Mouse (Mus musculus): ENCODE data around the gene Snap25.

DNA sequence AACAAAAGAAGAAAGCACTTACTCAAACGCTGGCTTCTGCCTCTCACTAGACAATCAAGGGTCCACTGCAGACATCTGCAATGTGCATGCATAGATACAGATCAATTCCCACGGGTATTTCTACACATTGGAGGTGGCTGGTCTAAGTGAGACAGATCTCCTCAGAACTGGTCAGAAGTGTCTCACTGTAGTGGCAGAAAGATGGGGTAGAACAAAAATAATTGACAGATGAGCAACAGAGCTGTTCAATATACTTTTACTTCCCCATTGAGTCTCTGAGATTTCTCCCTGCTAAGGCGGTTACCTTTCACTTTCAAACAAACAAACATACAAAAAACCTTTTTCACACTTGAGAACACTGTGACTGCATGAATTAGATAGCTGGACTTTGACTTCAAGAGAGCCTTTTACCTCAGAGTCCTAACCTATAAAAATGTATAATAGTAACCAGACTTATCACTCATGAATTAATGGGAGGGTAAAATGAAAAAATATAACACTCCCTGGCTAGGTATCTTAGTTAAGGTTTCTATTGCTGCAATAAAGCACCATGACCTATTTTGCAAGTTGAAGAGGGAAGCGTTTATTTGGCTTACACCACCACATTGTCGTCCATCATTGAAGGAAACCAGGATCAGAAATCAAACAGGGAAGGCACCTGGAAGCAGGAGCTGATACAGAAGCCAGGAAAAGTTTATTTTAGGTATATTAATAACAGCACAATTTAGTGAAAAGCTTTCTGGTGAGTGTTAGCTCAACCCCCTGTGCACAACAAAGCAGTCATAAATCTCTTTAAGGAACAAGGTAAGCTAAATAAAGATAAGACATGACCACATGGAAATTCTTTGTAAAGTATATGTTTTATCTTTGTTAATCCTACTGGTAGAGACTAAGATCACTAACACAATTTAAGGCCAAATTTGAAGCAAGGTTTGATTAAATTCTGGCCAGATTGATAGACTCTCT is 110.8 kb downstream of the Snap25 start:
- TF ChIP-seq EP300 (IDR thresholded peaks at IDR 0.05; ENCODE audit: insufficient read depth, low read depth, low read length): no peak
- no peak for TF ChIP-seq POLR2A (IDR thresholded peaks at IDR 0.05; ENCODE audit: insufficient read depth, low read depth, low read length)
- TF ChIP-seq CTCF (IDR thresholded peaks at IDR 0.05): no peak
